Mouse (Mus musculus) kidney, postnatal 0 days (tissue): Measurements from ENCODE around the gene Sertad3. TPM values are rescaled to one million over a fixed set of nuclear protein-coding genes. Genes with fewer than 3 reads are reported as not detected.
A peak's percentile ranks its signal among the peaks of the same experiment; 100 is the strongest.

ENCODE experiments used
- ATAC-seq: fragments of 200-750 bp; cut with Nextera tagmentation; replicated peaks from 2 replicates; pipeline ENCODE4 v1.8.0; 2017; ENCODE audit warnings: low read depth, moderate number of reproducible peaks, moderate TSS enrichment, moderate library complexity; ENCODE audit not compliant: low FRiP score
- DNase-seq: peaks from one replicate; pipeline ENCODE4 v3.0.0-alpha.2; 2016; ENCODE audit warnings: low spot score
- H3K27ac ChIP-seq: fragments of 300-500 bp; sonication (generic); 2 replicates; pipeline ENCODE4 v1.5.1; 2014; ENCODE audit warnings: mild to moderate bottlenecking
- H3K27me3 ChIP-seq: fragments of 300-500 bp; sonication (generic); 2 replicates; pipeline ENCODE4 v1.6.1; 2014; ENCODE audit warnings: low read length, mixed read lengths; ENCODE audit not compliant: insufficient read depth
- H3K36me3 ChIP-seq: fragments of 300-500 bp; sonication (generic); 2 replicates; pipeline ENCODE4 v1.6.1; 2014; ENCODE audit warnings: low read length, mixed read lengths; ENCODE audit not compliant: insufficient read depth
- H3K4me1 ChIP-seq: fragments of 300-500 bp; sonication (generic); replicated peaks from 2 replicates; pipeline ENCODE4 v1.6.1; 2014; ENCODE audit warnings: antibody characterized with exemption, low read length, mixed read lengths; ENCODE audit not compliant: insufficient read depth
- H3K4me2 ChIP-seq: fragments of 300-500 bp; sonication (generic); 2 replicates; pipeline ENCODE4 v1.6.1; 2014; ENCODE audit warnings: mild to moderate bottlenecking, low read length, moderate library complexity, mixed read lengths
- H3K4me3 ChIP-seq: fragments of 300-500 bp; sonication (generic); replicated peaks from 2 replicates; pipeline ENCODE4 v1.5.1; 2014; ENCODE audit warnings: low read depth, low read length
- H3K9ac ChIP-seq: fragments of 300-500 bp; sonication (generic); 2 replicates; pipeline ENCODE4 v1.6.1; 2014; ENCODE audit warnings: low read depth, low read length
- H3K9me3 ChIP-seq: fragments of 300-500 bp; sonication (generic); replicated peaks from 2 replicates; pipeline ENCODE4 v1.6.1; 2016; ENCODE audit warnings: low read length, inconsistent platforms, mixed read lengths
- CTCF ChIP-seq: IDR thresholded peaks from 2 replicates; pipeline ENCODE4 v1.5.1; 2016; ENCODE audit warnings: antibody characterized with exemption, low read depth, mild to moderate bottlenecking, moderate library complexity
- WGBS: fragments of 180-500 bp; shearing (Covaris S2); extraction: QIAGEN DNeasy Blood & Tissue Kit; methylation state at CpG from one replicate; pipeline ENCODE4 v1.1.7; 2014; 5-methylcytosine and 5-hydroxymethylcytosine counted together
- polyA plus RNA-seq: library from polyadenylated mRNA; unstranded; fragments of >200 nt; fragmentation: Nextera tagmentation; extraction: Ambion mirVana; gene quantifications from 2 replicates; pipeline ENCODE4 v1.2.1, GENCODE M21; 2015

Gene Sertad3
- polyA plus RNA-seq, 1 experiment from 2014 or later, result 25.3 TPM

DNA sequence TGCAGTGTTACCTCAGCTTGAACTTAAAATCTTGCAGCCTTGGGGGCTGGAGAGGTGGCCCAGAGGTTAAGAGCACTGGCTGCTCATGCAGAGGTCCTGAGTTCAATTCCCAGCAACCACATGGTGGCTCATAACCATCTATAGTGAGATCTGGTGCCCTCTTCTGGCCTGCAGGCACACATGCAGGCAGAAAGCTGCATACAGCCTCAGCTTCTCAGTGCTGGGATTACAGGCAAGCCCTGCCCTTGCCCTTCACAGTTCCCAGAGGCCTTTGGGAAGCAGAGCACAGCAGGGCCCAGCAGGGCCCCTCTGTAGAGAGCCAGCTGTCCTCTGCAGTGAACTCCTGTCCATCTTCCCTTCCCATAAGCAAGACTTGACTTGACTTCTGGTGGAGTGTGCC lies 46.5 kb downstream of the Sertad3 start:
- Histone ChIP-seq H3K4me2 (no peak overlapping the region), H3K27ac (no peak overlapping the region), H3K36me3 (peaks cover 8% of the 10 kb centered on the region; the same call in 1 of the 2 replicates), H3K9ac (no peak overlapping the region), H3K27me3 (no peaks in the 10 kb centered on the region), H3K4me3 (no peak overlapping the region), H3K4me1 (no peaks in the 10 kb centered on the region), H3K9me3 (no peaks in the 10 kb centered on the region)
- peak; percentile 19; the same call in 1 of the 2 replicates for TF ChIP-seq CTCF
- no peak for ATAC-seq
- no peak for DNase-seq

DNA sequence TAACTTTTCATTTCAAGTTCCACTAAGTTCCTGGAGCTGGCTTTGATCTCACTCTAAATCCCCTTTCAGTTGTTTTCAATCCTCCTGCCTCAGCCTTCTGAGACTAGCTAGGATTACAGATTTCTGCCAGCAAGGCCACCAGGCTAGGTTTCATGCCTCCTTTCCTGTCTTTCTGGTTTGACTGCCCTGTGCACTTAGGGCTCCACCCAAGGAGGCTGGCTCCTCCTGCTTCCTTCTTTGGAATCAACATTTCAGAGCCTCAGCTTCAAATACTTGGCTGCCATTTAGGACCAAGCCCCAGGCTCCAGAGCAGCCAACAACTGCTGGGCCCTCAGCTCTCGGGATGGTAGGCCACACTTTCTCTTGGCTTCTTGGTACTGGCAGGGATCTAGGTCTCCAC lies 47.0 kb downstream of the Sertad3 start:
- 62% methylated on average over 1 of the region's 1 CpGs for WGBS

DNA sequence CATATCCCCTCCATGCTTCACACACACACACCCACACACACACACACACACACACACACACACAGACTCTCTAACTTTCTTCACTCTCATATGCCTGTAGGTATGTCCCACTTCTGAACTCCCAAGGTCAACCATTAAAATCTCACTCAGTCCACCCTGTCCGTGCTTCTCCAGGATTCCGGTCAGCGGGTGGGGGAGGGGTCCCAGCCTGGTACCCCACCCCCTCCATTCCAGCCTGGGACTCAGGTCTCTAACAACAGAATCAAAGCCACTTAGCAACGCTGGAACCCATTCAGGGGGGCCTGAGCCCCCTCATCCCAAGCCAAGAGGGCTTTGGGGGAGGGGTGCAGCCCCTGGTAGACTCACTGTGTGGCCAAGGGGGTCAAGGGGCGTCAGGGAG lies 49.4 kb downstream of the Sertad3 start, which contains the start of gene Hipk4:
Hipk4 (plus strand) TSS at position 301 of the 400 bp plus-strand sequence.
- Histone ChIP-seq H3K27me3 (no peaks in the 10 kb centered on the region), H3K4me3 (no peak within 1 kb of the TSS), H3K4me1 (no peaks in the 10 kb centered on the region), H3K4me2 (no peak within 1 kb of the TSS), H3K9me3 (no peaks in the 10 kb centered on the region), H3K36me3 (0 out of 2 replicates have a peak, but pooled peaks cover 3% of the 10 kb centered on the region), H3K27ac (no peak within 1 kb of the TSS), H3K9ac (no peak within 1 kb of the TSS)
- 51% methylated on average over 5 of the region's 5 CpGs for WGBS
- no peak for TF ChIP-seq CTCF
- DNase-seq (no peak), ATAC-seq (no peak)

More for the DNA sequence above, 47.0 kb downstream of the Sertad3 start:
- TF ChIP-seq CTCF, result no peak
- ATAC-seq (no peak), DNase-seq (peak; percentile 16)
- H3K9me3 ChIP-seq, result no peaks in the 10 kb centered on the region
- no peak overlapping the region for H3K27ac ChIP-seq
- H3K36me3 ChIP-seq, result peaks cover 8% of the 10 kb centered on the region; the same call in 1 of the 2 replicates
- no peak overlapping the region for H3K4me2 ChIP-seq
- no peak overlapping the region for H3K9ac ChIP-seq
- H3K4me1 ChIP-seq, result no peaks in the 10 kb centered on the region
- no peak overlapping the region for H3K4me3 ChIP-seq
- no peaks in the 10 kb centered on the region for H3K27me3 ChIP-seq

DNA sequence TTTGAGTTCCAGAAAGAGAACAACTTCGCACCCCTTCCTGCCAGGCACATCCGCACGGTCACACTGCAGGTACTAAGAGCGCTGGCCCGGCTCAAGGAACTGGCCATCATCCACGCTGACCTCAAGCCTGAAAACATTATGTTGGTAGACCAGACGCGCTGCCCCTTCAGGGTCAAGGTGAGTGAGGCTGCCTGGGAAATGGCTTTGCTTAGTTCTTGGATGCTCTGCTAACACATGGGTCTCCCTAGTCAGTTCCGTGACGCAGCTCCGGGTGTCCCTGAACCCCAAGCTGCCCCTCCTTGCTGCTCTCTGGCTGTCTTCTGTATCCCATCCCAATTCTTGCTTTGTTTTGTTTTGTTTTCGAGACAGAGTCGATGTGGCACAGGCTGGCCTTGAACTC lies 50.2 kb downstream of the Sertad3 start:
- H3K36me3 ChIP-seq, result no peaks in the 10 kb centered on the region
- no peak overlapping the region for H3K9ac ChIP-seq
- no peaks in the 10 kb centered on the region for H3K9me3 ChIP-seq
- DNase-seq (no peak), ATAC-seq (no peak)
- TF ChIP-seq CTCF, result no peak
- no peaks in the 10 kb centered on the region for H3K27me3 ChIP-seq
- H3K4me2 ChIP-seq, result no peak overlapping the region
- WGBS, result 96% methylated on average over 13 of the region's 13 CpGs
- no peak overlapping the region for H3K27ac ChIP-seq
- no peaks in the 10 kb centered on the region for H3K4me1 ChIP-seq
- no peak overlapping the region for H3K4me3 ChIP-seq

DNA sequence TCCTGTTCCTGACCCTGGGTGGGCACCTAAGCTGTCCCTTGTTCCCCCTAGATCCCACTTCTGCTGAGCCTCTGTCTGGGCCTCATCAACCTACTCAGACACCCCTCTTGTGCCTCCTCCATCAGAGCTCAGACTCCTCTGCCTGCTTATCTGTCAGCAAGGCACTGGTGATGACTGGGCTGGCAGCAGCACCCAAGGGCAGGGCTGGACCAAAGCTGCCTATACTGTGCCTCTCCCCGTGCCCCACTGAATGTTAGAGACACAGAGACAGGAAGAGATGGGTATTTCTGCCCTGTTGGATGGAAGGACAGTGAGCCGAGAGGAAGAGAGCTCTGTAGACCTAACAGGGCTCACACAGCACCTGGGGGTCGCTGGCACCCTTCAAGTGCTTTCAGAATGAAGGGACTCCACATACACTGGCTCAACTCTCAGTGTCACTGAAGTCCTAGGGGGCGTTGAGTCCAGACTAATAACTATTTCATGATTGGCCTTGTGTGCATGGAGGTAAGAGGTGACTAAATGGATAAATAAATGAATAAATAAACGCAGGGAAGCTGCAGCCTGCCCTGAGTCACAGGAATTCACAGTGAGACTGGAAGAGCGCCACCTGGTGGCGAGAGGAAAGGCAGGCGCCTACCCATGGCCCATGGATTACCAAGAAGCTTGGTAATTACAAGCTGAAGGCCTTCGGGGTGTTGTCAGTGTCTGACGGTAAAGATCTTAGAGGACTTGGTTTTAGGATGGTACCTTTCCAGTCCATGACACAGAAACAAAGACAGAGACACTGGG lies 52.7 kb downstream of the Sertad3 start:
- Histone ChIP-seq H3K27ac (no peak overlapping the region), H3K9ac (no peak overlapping the region), H3K4me1 (no peaks in the 10 kb centered on the region), H3K27me3 (no peaks in the 10 kb centered on the region), H3K4me3 (no peak overlapping the region), H3K36me3 (peaks cover 13% of the 10 kb centered on the region), H3K4me2 (no peak overlapping the region), H3K9me3 (no peaks in the 10 kb centered on the region)
- TF ChIP-seq CTCF, result peak; percentile 95
- ATAC-seq (peak; percentile 58; the same call in 1 of the 2 replicates), DNase-seq (peak; percentile 91)
- WGBS, result 25% methylated on average over 10 of the region's 10 CpGs

Other genes with a start within 250 kb of the Sertad3 start
- gene Itpkc, start 245.1 kb upstream of the Sertad3 start, polyA plus RNA-seq, result 3.4 and 3.6 TPM in 2 replicates
- 20.8 and 22.0 TPM in 2 replicates for gene Coq8b, start 240.7 kb upstream of the Sertad3 start, polyA plus RNA-seq
- 12.6 and 13.0 TPM in 2 replicates for gene Numbl, start 215.3 kb upstream of the Sertad3 start, polyA plus RNA-seq
- 41.7 and 43.8 TPM in 2 replicates for gene Ltbp4, start 136.1 kb upstream of the Sertad3 start, polyA plus RNA-seq
- 34.1 and 40.2 TPM in 2 replicates for gene Shkbp1, start 117.7 kb upstream of the Sertad3 start, polyA plus RNA-seq
- 0.57 TPM in 1 of 2 replicates, not detected in the other for gene Gm20479, start 116.3 kb upstream of the Sertad3 start, polyA plus RNA-seq
- gene Sptbn4, start 26.1 kb upstream of the Sertad3 start, polyA plus RNA-seq, result 0.17 and 0.28 TPM in 2 replicates
- gene Blvrb, start 25.8 kb upstream of the Sertad3 start, polyA plus RNA-seq, result 33.4 and 40.1 TPM in 2 replicates
- gene Sertad1, start 13.1 kb downstream of the Sertad3 start, polyA plus RNA-seq, result 41.6 and 44.3 TPM in 2 replicates
- gene Prx, start 25.6 kb downstream of the Sertad3 start, polyA plus RNA-seq, result 4.1 and 4.7 TPM in 2 replicates
- gene Hipk4, start 49.5 kb downstream of the Sertad3 start, polyA plus RNA-seq, result 0.45 and 0.57 TPM in 2 replicates
- gene Pld3, start 79.5 kb downstream of the Sertad3 start, polyA plus RNA-seq, result 109 and 118 TPM in 2 replicates
- 20.1 and 20.9 TPM in 2 replicates for gene 2310022A10Rik, start 79.5 kb downstream of the Sertad3 start, polyA plus RNA-seq
- gene Akt2, start 117.8 kb downstream of the Sertad3 start, polyA plus RNA-seq, result 74.3 and 75.3 TPM in 2 replicates
- not detected in 2 replicates for gene Ttc9b, start 180.1 kb downstream of the Sertad3 start, polyA plus RNA-seq
- 5.0 and 6.8 TPM in 2 replicates for gene Map3k10, start 200.8 kb downstream of the Sertad3 start, polyA plus RNA-seq
- gene Zfp607b, start 215.6 kb downstream of the Sertad3 start, polyA plus RNA-seq, result 2.9 and 3.2 TPM in 2 replicates